Mouse (Mus musculus): Measurements from ENCODE around the gene Rab31.

- TF ChIP-seq POLR2A (IDR thresholded peaks at IDR 0.05; ENCODE audit: insufficient read length, low read depth) = no peak
- TF ChIP-seq MYOG (IDR thresholded peaks at IDR 0.05; ENCODE audit: control insufficient read depth in 1 of 3, insufficient read depth in 1 of 3, insufficient read length in 2 of 3, low read depth in 2 of 3) = no peak
- no peak for TF ChIP-seq MYOD1 (IDR thresholded peaks at IDR 0.05; ENCODE audit: control insufficient read depth in 1 of 3, insufficient read length in 2 of 3, low read depth in 2 of 3)
- TF ChIP-seq USF1 (IDR thresholded peaks at IDR 0.05; ENCODE audit: low read depth) = no peak
Measured at GRCm38 (mm10) chr17:65717658-65718199, 54.8 kb downstream of the Rab31 start.

Measured in myocyte (in vitro differentiated cells).